Mouse (Mus musculus): Measurements from ENCODE around the gene Gm14137.

- TF ChIP-seq TBP (conservative IDR thresholded peaks at IDR 0.05; ENCODE audit: low read depth, low read length) (no peak), E2F4 (IDR thresholded peaks at IDR 0.05; ENCODE audit: insufficient replicate concordance, low read depth, low read length) (no peak), CTCF (conservative IDR thresholded peaks at IDR 0.05 in 1 of 2, IDR thresholded peaks at IDR 0.05 in 1 of 2; ENCODE audit: low read depth in 2 of 2, low read length in 2 of 2) (no peak), EP300 (IDR thresholded peaks at IDR 0.05; ENCODE audit: low read length) (no peak), USF2 (conservative IDR thresholded peaks at IDR 0.05; ENCODE audit: low read depth, low read length) (no peak), ETS1 (conservative IDR thresholded peaks at IDR 0.05; ENCODE audit: low read depth, low read length) (no peak)
Observed at GRCm38 (mm10) chr2:119198049-119198448, 23.7 kb downstream of the Gm14137 start.
